Mouse (Mus musculus) stomach, embryonic 16.5 days (tissue): ENCODE data around the gene Hnmt. TPM values are rescaled to one million over a fixed set of nuclear protein-coding genes. Genes with fewer than 3 reads are reported as not detected.

Experiments
- ATAC-seq: fragments of 200-750 bp; cut with Nextera tagmentation; 2 replicates; pipeline ENCODE4 v1.8.0; 2017; ENCODE audit warnings: moderate number of reproducible peaks, moderate TSS enrichment; ENCODE audit not compliant: insufficient read depth, low FRiP score
- H3K27ac ChIP-seq: fragments of 300-500 bp; sonication (generic); 2 replicates; pipeline ENCODE4 v1.5.1; 2014; ENCODE audit warnings: low read length
- H3K27me3 ChIP-seq: fragments of 300-500 bp; sonication (generic); 2 replicates; pipeline ENCODE4 v1.6.1; 2014; ENCODE audit warnings: low read length, control low read depth, mixed read lengths; ENCODE audit not compliant: control insufficient read depth, insufficient read depth
- H3K36me3 ChIP-seq: fragments of 300-500 bp; sonication (generic); 2 replicates; pipeline ENCODE4 v1.6.1; 2014; ENCODE audit warnings: low read length; ENCODE audit not compliant: control insufficient read depth, insufficient read depth
- H3K4me1 ChIP-seq: fragments of 300-500 bp; sonication (generic); 2 replicates; pipeline ENCODE4 v1.6.1; 2014; ENCODE audit warnings: low read length, control low read depth, mixed read lengths; ENCODE audit not compliant: control insufficient read depth, insufficient read depth
- H3K4me2 ChIP-seq: fragments of 300-500 bp; sonication (generic); 2 replicates; pipeline ENCODE4 v1.6.1; 2014; ENCODE audit warnings: low read depth, low read length, mixed read lengths
- H3K4me3 ChIP-seq: fragments of 300-500 bp; sonication (generic); replicated peaks from 2 replicates; pipeline ENCODE4 v1.5.1; 2014; ENCODE audit warnings: mild to moderate bottlenecking, low read length
- H3K9ac ChIP-seq: fragments of 300-500 bp; sonication (generic); 2 replicates; pipeline ENCODE4 v1.6.1; 2014; ENCODE audit warnings: low read length
- H3K9me3 ChIP-seq: fragments of 300-500 bp; sonication (generic); replicated peaks from 2 replicates; pipeline ENCODE4 v1.6.1; 2016; ENCODE audit warnings: low read length, control low read depth; ENCODE audit not compliant: control insufficient read depth
- WGBS: fragments of 180-500 bp; shearing (Covaris S2); extraction: QIAGEN DNeasy Blood & Tissue Kit; methylation state at CpG from one replicate; pipeline ENCODE4 v1.1.7; 2014; 5-methylcytosine and 5-hydroxymethylcytosine counted together
- polyA plus RNA-seq: library from polyadenylated mRNA; unstranded; fragments of >200 nt; fragmentation: Nextera tagmentation; extraction: Ambion mirVana; gene quantifications from 2 replicates; pipeline ENCODE4 v1.2.1, GENCODE M21; 2015

Hnmt gene
- 1.9 and 2.8 TPM in 2 replicates for polyA plus RNA-seq

DNA sequence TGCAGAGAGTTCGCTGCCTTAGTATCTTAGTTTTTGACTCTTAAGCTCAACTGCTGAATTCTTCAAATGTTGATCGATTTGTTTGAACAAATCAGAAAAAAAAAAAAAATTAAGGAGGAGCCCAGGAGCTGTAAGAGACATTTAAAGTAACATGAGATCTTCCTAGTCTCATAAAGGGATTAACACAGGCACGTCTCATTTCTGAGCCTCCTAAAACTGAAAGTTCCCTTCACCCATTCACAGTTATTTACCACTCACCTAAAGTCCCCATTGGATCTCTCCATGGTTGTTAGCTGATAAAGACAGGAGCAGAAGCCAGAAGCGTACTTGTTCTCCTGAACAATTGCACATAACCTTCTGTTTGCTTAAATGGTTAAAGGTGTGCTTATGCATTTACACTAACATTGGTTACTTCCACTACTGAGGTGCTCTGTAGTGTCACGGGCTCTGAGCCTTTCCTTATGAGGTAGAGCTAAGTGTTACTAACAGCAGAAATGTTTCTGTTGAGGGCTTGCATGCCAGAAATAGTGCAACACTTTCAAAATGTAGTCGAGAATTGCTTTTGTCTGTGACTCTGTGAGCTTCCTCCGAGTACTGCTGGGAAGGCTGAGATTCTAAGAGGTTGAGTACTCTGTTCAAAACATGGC, at the start of gene Hnmt:
Gene Hnmt (minus strand): TSS at position 51 of the 647 bp plus-strand sequence.
- no peaks in the 10 kb centered on the region for H3K36me3 ChIP-seq
- H3K27me3 ChIP-seq: no peaks in the 10 kb centered on the region
- H3K4me1 ChIP-seq: 0 out of 2 replicates have a peak, but pooled peaks cover 2% of the 10 kb centered on the region
- peak within 1 kb of the TSS; percentile 45 for H3K9ac ChIP-seq
- no peak for ATAC-seq
- H3K9me3 ChIP-seq: no peaks in the 10 kb centered on the region
- 33% methylated on average over 7 of the region's 7 CpGs for WGBS
- peak within 1 kb of the TSS; percentile 58 for H3K4me2 ChIP-seq
- H3K27ac ChIP-seq: no peak within 1 kb of the TSS
- peak within 1 kb of the TSS; percentile 46 for H3K4me3 ChIP-seq

DNA sequence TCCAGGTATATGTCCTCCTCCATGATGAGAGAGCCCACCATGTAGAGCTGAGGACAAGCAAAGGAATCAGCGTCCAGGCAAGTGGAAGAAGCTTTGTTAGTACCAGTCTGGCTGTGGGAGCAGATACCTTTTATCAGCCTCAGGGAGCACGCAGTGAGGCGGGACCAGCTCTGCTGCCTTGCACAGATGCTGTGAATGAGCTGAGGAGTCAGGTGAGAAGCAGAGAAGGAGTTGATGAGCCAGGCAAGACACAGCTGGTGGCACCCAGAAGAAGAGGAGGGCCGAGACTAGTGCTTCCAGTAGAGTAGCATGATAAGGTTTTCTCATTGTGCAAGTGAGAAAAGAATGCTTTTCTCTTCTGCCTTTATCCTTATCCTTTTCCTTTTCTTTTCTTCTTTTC, 47.3 kb upstream of the Hnmt start, which contains the start of gene Tbpl2:
Gene Tbpl2 (minus strand): TSS at position 101 of the 400 bp plus-strand sequence.
- Histone ChIP-seq H3K36me3 (no peaks in the 10 kb centered on the region), H3K9me3 (no peaks in the 10 kb centered on the region), H3K4me3 (no peak within 1 kb of the TSS), H3K27me3 (no peaks in the 10 kb centered on the region), H3K4me1 (no peaks in the 10 kb centered on the region), H3K27ac (no peak within 1 kb of the TSS), H3K4me2 (no peak within 1 kb of the TSS), H3K9ac (no peak within 1 kb of the TSS)
- WGBS: 63% methylated on average over 4 of the region's 4 CpGs
- ATAC-seq: no peak

- ATAC-seq: no peak
- no peaks in the 10 kb centered on the region for H3K4me1 ChIP-seq
- H3K9ac ChIP-seq: no peak overlapping the region
- H3K27me3 ChIP-seq: no peaks in the 10 kb centered on the region
- no peaks in the 10 kb centered on the region for H3K9me3 ChIP-seq
- H3K27ac ChIP-seq: no peak overlapping the region
- no peak overlapping the region for H3K4me2 ChIP-seq
- H3K4me3 ChIP-seq: no peak overlapping the region
- H3K36me3 ChIP-seq: no peaks in the 10 kb centered on the region
- 85% methylated on average over 1 of the region's 1 CpGs for WGBS
These were observed 41.7 kb upstream of the Hnmt start for GRCm38 (mm10) chr2:24090921-24091320.

GRCm38 (mm10) chr2:24050459-24050858, 1.3 kb upstream of the Hnmt start:
- 78% methylated on average over 3 of the region's 3 CpGs for WGBS
- no peaks in the 10 kb centered on the region for H3K9me3 ChIP-seq
- no peak for ATAC-seq

GRCm38 (mm10) chr2:24048480-24049097, 605 bp downstream of the Hnmt start:
- Histone ChIP-seq H3K4me3 (peak overlapping the region; percentile 46), H3K4me1 (0 out of 2 replicates have a peak, but pooled peaks cover 2% of the 10 kb centered on the region), H3K36me3 (no peaks in the 10 kb centered on the region), H3K27ac (no peak overlapping the region), H3K4me2 (peak overlapping the region; percentile 58), H3K9ac (peak overlapping the region; percentile 45), H3K27me3 (no peaks in the 10 kb centered on the region), H3K9me3 (no peaks in the 10 kb centered on the region)
- no peak; the same call in 1 of the 2 replicates for ATAC-seq
- WGBS: 7% methylated on average over 16 of the region's 16 CpGs

More at GRCm38 (mm10) chr2:24050459-24050858, 1.3 kb upstream of the Hnmt start:
- Histone ChIP-seq H3K27me3 (no peaks in the 10 kb centered on the region), H3K4me1 (0 out of 2 replicates have a peak, but pooled peaks cover 2% of the 10 kb centered on the region), H3K9ac (no peak overlapping the region), H3K4me3 (no peak overlapping the region), H3K36me3 (no peaks in the 10 kb centered on the region), H3K4me2 (no peak overlapping the region), H3K27ac (no peak overlapping the region)

DNA sequence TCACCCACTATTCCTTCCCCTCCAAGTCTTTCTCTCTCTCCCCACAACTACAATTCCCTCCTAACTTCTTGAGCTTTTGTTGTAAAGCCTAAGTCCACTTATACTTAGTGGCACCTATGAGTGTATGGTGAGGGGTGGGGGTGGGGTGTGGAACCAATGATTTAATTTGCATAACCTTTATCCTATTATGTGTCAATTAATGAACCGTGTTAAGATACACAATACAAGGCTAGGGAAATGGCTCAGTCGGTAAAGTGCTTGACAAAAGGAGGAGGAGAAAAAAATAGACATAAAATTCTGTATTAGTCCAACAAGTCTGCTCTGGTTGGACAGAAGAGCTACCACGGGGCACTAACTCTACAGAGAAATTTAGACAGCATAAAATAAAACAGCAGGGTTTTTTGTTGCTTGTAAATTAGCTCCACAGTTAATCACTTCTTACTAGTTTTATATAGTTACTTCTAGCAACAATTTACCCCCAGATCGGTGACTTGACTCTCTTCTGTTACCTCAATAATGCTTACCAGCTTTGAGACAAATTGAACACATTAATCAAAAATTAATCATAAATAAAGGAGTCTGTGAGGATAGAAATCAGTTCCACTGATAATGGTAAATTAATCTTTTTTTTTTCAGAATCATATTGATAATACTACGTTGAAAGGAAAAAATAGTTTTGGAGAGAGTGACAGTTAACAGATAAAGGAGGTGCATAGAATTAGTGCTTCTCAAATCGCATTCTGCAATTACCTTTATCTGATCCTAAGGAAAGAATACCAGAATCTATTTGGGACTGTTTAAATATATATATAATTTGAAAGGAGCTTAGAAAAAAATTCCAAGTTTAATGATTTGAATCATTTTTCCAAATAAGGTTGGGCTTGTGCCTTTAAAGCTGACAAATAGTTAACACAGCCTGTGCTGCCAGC, 1.4 kb downstream of the Hnmt start:
- 53% methylated on average over 6 of the region's 6 CpGs for WGBS
- ATAC-seq: no peak
- peak overlapping the region; percentile 46 for H3K4me3 ChIP-seq
- no peaks in the 10 kb centered on the region for H3K9me3 ChIP-seq
- H3K4me1 ChIP-seq: 0 out of 2 replicates have a peak, but pooled peaks cover 2% of the 10 kb centered on the region
- peak overlapping the region; percentile 45 for H3K9ac ChIP-seq
- no peaks in the 10 kb centered on the region for H3K36me3 ChIP-seq
- no peaks in the 10 kb centered on the region for H3K27me3 ChIP-seq
- peak overlapping the region; percentile 58 for H3K4me2 ChIP-seq
- H3K27ac ChIP-seq: no peak overlapping the region

DNA sequence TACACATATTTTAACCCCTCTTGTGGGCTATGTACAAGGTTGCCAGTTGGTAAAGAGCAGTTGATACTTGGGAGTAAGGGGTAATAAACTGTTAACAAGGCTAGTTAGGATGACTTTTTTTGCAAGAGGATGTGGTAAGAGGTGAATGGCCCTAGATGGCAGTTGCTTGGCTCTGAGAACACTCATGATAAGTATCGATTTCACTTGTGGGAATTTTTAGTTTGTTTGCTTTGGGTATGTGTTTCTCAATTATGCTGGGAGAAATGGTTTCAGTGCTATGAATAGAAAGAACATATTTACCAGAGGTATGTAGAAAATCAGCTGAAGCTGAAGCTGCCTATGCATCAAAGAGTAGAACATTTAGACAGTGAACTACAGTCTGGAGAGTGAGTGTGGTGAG, 6.3 kb downstream of the Hnmt start:
- ATAC-seq: no peak
- Histone ChIP-seq H3K4me2 (no peak overlapping the region), H3K27me3 (no peaks in the 10 kb centered on the region), H3K9me3 (no peaks in the 10 kb centered on the region), H3K4me3 (no peak overlapping the region), H3K36me3 (no peaks in the 10 kb centered on the region), H3K27ac (no peak overlapping the region), H3K4me1 (no peaks in the 10 kb centered on the region), H3K9ac (no peak overlapping the region)
- 78% methylated on average over 1 of the region's 1 CpGs for WGBS

DNA sequence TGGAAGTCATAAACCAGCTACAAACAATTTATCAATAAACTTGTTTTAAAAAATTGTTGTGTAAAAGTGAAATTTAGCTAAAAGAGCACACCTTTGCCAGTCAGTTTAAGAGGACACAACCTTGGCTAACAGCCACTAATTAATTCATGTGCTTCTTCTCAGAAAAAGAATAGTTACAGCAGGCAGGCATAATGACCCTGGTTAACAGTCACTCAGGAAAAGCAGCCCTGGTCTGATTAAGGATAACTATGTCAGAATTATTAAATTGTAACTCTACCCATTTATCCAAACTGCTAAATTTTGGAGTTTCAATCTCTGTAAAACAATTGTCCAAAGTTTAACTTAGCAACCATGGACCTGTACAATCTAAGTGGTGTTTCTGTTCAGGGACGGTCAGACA, 8.7 kb downstream of the Hnmt start:
- Histone ChIP-seq H3K4me1 (no peaks in the 10 kb centered on the region), H3K27ac (no peak overlapping the region), H3K27me3 (no peaks in the 10 kb centered on the region), H3K9ac (no peak overlapping the region), H3K4me2 (no peak overlapping the region), H3K9me3 (no peaks in the 10 kb centered on the region), H3K36me3 (no peaks in the 10 kb centered on the region), H3K4me3 (no peak overlapping the region)
- WGBS: 79% methylated on average over 1 of the region's 1 CpGs
- no peak for ATAC-seq
